Mouse (Mus musculus) urinary bladder, postnatal 36 days (tissue): ENCODE results near the gene Ube2b.

Experiments used
- DNase-seq, 2 experiments: peaks; one replicate each; pipeline ENCODE4 v3.0.0; 2022; ENCODE audit warnings: low spot score in 2 of 2, mixed read lengths in 1 of 2

Gene Ube2b

GRCm38 (mm10) chr11:51935636-51936434 lies 64.7 kb downstream of the Ube2b start:
- DNase-seq: no peak
